Mouse (Mus musculus): Measurements from ENCODE around the gene Rcc2. TPM values are rescaled to one million over a fixed set of nuclear protein-coding genes. Genes with fewer than 3 reads are reported as not detected.

Rcc2 gene
- polyA plus RNA-seq, 1 experiment: not detected

DNA sequence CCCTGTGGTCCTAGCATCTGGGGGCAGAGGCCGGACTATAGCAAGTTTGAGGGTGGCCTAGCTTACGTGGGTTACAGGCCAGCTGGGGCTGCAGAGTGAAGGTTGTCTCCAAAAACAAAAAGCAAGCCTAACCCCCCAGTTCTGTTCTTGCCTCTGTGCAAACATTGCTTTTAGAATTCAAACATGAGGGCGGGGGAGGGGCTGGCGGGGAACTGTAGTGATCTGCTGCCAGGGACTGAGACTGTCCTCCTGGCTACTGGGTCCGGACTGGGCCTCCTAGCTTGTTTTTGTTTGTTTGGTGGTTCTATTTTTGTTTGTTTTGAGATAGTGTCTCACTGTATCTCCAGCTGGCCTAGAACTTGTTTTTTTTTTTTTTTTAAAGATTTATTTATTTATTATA lies 14.2 kb downstream of the Rcc2 start:
- peak overlapping the region; percentile 84 for H3K27ac ChIP-seq (ENCODE audit: insufficient read depth, low read depth, low read length)
- 46% methylated on average over 5 of the region's 5 CpGs for WGBS
- H3K4me1 ChIP-seq (ENCODE audit: control insufficient read depth, insufficient read depth, low read length): peaks cover 40% of the 10 kb centered on the region
- peak overlapping the region; percentile 8; the same call in 1 of the 2 replicates for H3K4me3 ChIP-seq (ENCODE audit: insufficient read depth, low read depth, low read length)
- TF ChIP-seq CTCF (IDR thresholded peaks at IDR 0.05; ENCODE audit: insufficient read depth, low read depth, low read length) (no peak), POLR2A (IDR thresholded peaks at IDR 0.05; ENCODE audit: insufficient read depth, low read depth, low read length) (no peak)

DNA sequence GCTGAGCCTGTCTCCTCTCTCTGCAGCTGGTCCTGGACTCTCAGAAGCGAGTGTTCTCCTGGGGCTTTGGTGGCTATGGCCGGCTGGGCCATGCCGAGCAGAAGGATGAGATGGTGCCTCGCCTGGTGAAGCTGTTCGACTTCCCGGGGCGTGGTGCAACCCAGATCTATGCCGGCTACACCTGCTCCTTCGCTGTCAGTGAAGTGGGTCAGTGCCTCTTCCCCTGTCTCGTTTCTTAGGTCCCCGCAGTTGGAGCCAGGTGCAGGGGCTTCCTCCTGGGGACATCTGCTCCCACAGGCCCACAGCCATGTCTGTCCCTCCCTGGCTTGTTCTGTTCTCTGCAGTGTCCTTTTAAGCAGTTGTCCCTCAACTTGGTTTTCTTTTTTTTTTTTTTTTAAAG lies 16.7 kb downstream of the Rcc2 start:
- H3K27ac ChIP-seq (ENCODE audit: insufficient read depth, low read depth, low read length): no peak overlapping the region
- no peak overlapping the region for H3K4me3 ChIP-seq (ENCODE audit: insufficient read depth, low read depth, low read length)
- TF ChIP-seq CTCF (IDR thresholded peaks at IDR 0.05; ENCODE audit: insufficient read depth, low read depth, low read length) (no peak), POLR2A (IDR thresholded peaks at IDR 0.05; ENCODE audit: insufficient read depth, low read depth, low read length) (no peak)
- WGBS: 94% methylated on average over 11 of the region's 11 CpGs
- H3K4me1 ChIP-seq (ENCODE audit: control insufficient read depth, insufficient read depth, low read length): peaks cover 27% of the 10 kb centered on the region

DNA sequence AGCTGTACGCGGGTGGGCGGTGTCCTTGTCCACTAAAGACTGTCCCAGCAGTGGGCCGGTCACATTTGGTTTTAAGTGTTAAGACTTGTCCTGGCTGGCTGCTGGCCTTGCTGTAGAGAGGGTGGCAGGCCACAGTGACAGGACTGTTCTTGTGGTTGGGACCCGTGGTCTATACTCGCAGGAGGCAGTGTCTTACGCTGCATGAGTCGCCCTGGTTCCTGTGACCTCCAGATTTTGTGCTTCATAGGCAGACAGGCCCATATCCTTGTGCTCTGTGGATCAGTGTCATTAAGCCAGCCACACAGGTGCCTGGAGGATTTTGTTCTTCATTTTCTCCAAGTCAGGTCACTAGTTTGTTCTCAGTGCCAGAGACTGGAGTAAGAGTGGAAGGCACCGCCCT lies 18.1 kb downstream of the Rcc2 start:
- H3K4me3 ChIP-seq (ENCODE audit: insufficient read depth, low read depth, low read length): no peak overlapping the region
- H3K27ac ChIP-seq (ENCODE audit: insufficient read depth, low read depth, low read length): no peak overlapping the region
- WGBS: 96% methylated on average over 9 of the region's 9 CpGs
- peaks cover 14% of the 10 kb centered on the region for H3K4me1 ChIP-seq (ENCODE audit: control insufficient read depth, insufficient read depth, low read length)
- TF ChIP-seq POLR2A (IDR thresholded peaks at IDR 0.05; ENCODE audit: insufficient read depth, low read depth, low read length) (no peak), CTCF (IDR thresholded peaks at IDR 0.05; ENCODE audit: insufficient read depth, low read depth, low read length) (no peak)

DNA sequence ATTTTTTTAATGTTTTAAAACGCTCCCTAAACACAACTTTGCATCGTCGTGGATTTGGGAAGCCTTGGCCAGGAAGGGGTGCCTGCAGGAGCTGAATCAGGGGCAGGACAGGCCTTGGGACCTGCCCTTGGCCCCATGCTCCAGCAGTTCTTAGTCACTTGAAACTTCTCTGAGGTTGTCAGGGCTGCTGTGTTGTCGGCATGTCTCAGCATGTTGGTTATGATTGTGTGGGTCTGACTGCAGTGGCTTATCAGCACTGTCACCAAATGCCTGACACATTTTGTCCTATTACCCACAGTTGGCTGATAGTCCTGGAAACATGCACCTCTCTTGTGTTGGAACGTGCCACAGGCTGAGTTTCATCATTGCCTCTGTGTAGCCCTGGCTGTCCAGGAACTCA lies 19.8 kb downstream of the Rcc2 start:
- peaks cover 9% of the 10 kb centered on the region for H3K4me1 ChIP-seq (ENCODE audit: control insufficient read depth, insufficient read depth, low read length)

DNA sequence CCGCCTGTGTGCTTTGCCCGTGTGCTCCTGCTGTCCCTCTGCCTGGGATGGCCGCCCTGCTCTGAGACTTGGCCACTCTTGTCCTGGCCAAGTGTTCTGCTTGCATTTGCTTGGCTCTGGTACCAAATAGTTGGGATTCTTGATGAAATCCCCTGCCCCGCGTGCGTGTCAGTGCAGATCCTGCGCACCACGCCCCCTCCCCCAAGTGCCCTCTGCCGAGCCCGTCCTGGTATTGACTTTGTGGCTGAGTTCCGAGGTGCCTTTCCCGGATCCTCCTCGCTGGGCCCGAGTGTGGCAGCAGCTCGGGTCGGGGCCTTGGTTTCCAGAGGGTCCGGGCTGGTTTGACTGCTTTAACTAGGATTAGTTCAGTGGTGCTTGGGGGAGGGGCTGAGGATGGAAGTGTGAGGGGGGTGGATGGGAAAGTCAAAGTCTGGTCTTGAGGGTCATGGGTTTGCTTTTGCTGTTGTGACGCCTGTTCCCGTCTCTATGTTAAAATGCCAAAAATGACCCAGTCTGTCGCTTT lies 21.7 kb downstream of the Rcc2 start:
- TF ChIP-seq POLR2A (IDR thresholded peaks at IDR 0.05; ENCODE audit: insufficient read depth, low read depth, low read length) (no peak), CTCF (IDR thresholded peaks at IDR 0.05; ENCODE audit: insufficient read depth, low read depth, low read length) (no peak)
- Histone ChIP-seq H3K27ac (ENCODE audit: insufficient read depth, low read depth, low read length) (no peak overlapping the region), H3K4me1 (ENCODE audit: control insufficient read depth, insufficient read depth, low read length) (peaks cover 6% of the 10 kb centered on the region), H3K4me3 (ENCODE audit: insufficient read depth, low read depth, low read length) (no peak overlapping the region)
- WGBS: 88% methylated on average over 20 of the region's 20 CpGs

More for the DNA sequence above, 19.8 kb downstream of the Rcc2 start:
- no peak overlapping the region for H3K4me3 ChIP-seq (ENCODE audit: insufficient read depth, low read depth, low read length)
- no peak for TF ChIP-seq CTCF (IDR thresholded peaks at IDR 0.05; ENCODE audit: insufficient read depth, low read depth, low read length)
- no peak for TF ChIP-seq POLR2A (IDR thresholded peaks at IDR 0.05; ENCODE audit: insufficient read depth, low read depth, low read length)
- no peak overlapping the region for H3K27ac ChIP-seq (ENCODE audit: insufficient read depth, low read depth, low read length)
- 89% methylated on average over 5 of the region's 5 CpGs for WGBS

DNA sequence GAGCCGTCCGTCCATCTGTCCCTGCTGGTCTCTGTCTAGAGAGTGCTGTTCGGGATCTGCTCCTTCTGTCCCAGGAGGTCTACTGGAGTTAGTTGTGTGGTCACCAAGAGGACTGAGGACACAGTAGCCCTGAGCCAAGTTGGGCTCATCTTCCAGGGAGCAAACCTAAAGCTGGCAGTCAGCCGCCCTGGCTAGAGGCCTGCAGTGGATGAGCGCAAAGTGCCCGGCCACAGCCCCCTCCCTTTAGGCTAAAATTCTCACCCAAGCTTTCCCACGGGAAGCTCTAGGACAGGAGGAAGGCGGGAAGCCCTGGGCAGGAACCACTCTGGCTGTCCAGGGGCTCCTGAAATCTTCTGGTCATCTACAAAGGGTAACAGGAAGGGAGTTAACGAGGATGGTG lies 22.4 kb downstream of the Rcc2 start:
- TF ChIP-seq CTCF (IDR thresholded peaks at IDR 0.05; ENCODE audit: insufficient read depth, low read depth, low read length) (no peak), POLR2A (IDR thresholded peaks at IDR 0.05; ENCODE audit: insufficient read depth, low read depth, low read length) (no peak)
- Histone ChIP-seq H3K4me1 (ENCODE audit: control insufficient read depth, insufficient read depth, low read length) (peaks cover 6% of the 10 kb centered on the region), H3K27ac (ENCODE audit: insufficient read depth, low read depth, low read length) (no peak overlapping the region), H3K4me3 (ENCODE audit: insufficient read depth, low read depth, low read length) (no peak overlapping the region)
- 76% methylated on average over 9 of the region's 9 CpGs for WGBS

DNA sequence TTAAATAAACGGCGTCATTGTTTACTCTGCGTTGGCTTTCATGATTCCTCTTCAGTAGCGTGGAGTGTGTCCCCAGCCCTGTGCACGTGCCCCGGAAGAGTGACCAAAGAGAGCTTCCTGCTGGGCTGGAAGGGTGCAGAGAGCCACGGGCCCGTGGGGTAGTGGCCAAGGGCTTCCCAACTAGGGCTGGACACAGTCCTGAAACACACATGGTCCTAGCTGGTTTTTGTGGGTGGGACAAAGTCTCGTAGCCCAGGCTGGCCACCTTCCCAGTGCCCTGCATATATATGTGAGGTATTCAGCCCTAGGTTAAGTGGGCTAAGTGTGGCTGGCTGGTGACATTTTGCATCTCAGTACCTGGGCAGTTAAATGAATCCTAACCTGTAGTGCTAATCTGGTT lies 22.9 kb downstream of the Rcc2 start:
- Histone ChIP-seq H3K27ac (ENCODE audit: insufficient read depth, low read depth, low read length) (no peak overlapping the region), H3K4me3 (ENCODE audit: insufficient read depth, low read depth, low read length) (no peak overlapping the region), H3K4me1 (ENCODE audit: control insufficient read depth, insufficient read depth, low read length) (peaks cover 6% of the 10 kb centered on the region)
- 73% methylated on average over 9 of the region's 9 CpGs for WGBS
- TF ChIP-seq CTCF (IDR thresholded peaks at IDR 0.05; ENCODE audit: insufficient read depth, low read depth, low read length) (no peak), POLR2A (IDR thresholded peaks at IDR 0.05; ENCODE audit: insufficient read depth, low read depth, low read length) (no peak)

DNA sequence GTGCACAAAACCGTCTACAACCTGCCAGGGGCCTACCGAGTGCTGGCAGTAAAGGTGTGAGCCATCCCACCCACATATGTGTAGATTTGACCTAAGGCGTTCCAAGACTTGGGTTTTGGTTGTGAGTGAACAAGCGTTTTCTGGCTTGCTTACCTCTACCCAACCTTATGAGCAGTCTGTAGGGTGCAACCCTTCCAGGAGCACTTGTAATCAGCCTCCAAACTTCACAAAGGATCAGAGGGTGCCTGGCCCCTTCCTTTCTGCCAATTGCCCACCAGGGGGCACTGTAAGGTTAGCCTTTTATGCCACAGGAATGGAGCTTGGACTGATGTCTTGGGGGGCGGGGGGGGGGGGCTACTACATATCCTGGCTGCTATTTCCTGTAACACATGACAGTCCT lies 23.5 kb downstream of the Rcc2 start:
- peaks cover 6% of the 10 kb centered on the region for H3K4me1 ChIP-seq (ENCODE audit: control insufficient read depth, insufficient read depth, low read length)
- H3K4me3 ChIP-seq (ENCODE audit: insufficient read depth, low read depth, low read length): no peak overlapping the region
- H3K27ac ChIP-seq (ENCODE audit: insufficient read depth, low read depth, low read length): no peak overlapping the region
- 38% methylated on average over 5 of the region's 5 CpGs for WGBS
- TF ChIP-seq CTCF (IDR thresholded peaks at IDR 0.05; ENCODE audit: insufficient read depth, low read depth, low read length): 0 out of 2 replicates have a peak, but pooled peaks have one; percentile 42
- TF ChIP-seq POLR2A (IDR thresholded peaks at IDR 0.05; ENCODE audit: insufficient read depth, low read depth, low read length): no peak

DNA sequence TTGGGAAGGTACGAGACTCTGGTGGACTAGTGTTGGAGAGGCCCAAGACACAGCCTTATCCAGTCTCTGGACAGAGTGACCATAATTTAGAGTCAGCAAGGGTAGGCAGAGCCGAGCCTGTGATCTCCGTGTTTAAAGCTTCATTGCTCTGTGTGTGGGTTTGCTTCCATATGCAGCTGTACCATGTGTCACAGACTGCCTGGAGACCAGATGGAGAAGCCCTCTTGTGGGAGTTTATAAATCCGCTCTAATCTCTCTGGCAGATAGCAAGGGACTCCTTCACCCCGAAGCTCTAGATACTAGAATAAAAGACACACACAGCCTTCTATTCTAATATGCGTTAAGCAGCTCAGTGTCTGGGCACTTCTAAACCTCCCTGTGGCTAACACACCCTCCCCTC lies 24.4 kb downstream of the Rcc2 start:
- no peak overlapping the region for H3K4me3 ChIP-seq (ENCODE audit: insufficient read depth, low read depth, low read length)
- no peak for TF ChIP-seq POLR2A (IDR thresholded peaks at IDR 0.05; ENCODE audit: insufficient read depth, low read depth, low read length)
- no peak for TF ChIP-seq CTCF (IDR thresholded peaks at IDR 0.05; ENCODE audit: insufficient read depth, low read depth, low read length)
- H3K4me1 ChIP-seq (ENCODE audit: control insufficient read depth, insufficient read depth, low read length): peaks cover 6% of the 10 kb centered on the region
- peak overlapping the region; percentile 85 for H3K27ac ChIP-seq (ENCODE audit: insufficient read depth, low read depth, low read length)
- 31% methylated on average over 6 of the region's 6 CpGs for WGBS

DNA sequence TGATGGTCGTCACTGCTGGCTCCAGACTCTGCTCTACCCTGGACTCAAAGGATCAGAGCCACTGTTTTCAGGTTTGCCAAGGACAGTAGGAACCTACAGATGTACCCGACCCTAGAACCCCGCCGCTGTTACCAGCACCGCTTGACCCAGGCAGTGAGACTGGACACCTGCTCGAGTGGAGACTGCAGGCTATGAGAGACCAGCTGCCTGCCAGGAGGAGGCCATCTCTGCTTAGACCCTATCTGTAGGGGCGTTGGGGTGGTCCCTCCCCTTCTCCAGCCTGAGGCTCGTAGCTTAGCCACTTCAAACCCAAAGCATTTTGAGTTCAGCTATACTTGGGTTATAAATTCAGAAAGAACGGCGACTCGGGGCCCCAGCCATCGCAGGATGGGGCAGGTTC lies 26.6 kb downstream of the Rcc2 start:
- Histone ChIP-seq H3K4me1 (ENCODE audit: control insufficient read depth, insufficient read depth, low read length) (peaks cover 6% of the 10 kb centered on the region), H3K27ac (ENCODE audit: insufficient read depth, low read depth, low read length) (no peak overlapping the region), H3K4me3 (ENCODE audit: insufficient read depth, low read depth, low read length) (no peak overlapping the region)
- 92% methylated on average over 12 of the region's 12 CpGs for WGBS
- no peak for TF ChIP-seq CTCF (IDR thresholded peaks at IDR 0.05; ENCODE audit: insufficient read depth, low read depth, low read length)
- TF ChIP-seq POLR2A (IDR thresholded peaks at IDR 0.05; ENCODE audit: insufficient read depth, low read depth, low read length): no peak

All from olfactory bulb, adult 2 months (tissue).